Mouse (Mus musculus) left cerebral cortex, adult 8-10 months (tissue): Measurements from ENCODE around the gene Mgat5b. TPM values are rescaled to one million over a fixed set of nuclear protein-coding genes. Genes with fewer than 3 reads are reported as not detected.

Source experiments
- DNase-seq, 2 experiments: peaks; one replicate each; pipeline ENCODE4 v3.0.0; 2022; ENCODE audit warnings: low spot score in 2 of 2
- total RNA-seq, 4 experiments: library from RNA; stranded (reverse); gene quantifications; 2 replicates each; pipeline ENCODE4 v1.2.4; 2022

Mgat5b gene
- total RNA-seq, 4 experiments from 2014 or later = 70.0 to 82.4 (median 74.9) TPM

DNA sequence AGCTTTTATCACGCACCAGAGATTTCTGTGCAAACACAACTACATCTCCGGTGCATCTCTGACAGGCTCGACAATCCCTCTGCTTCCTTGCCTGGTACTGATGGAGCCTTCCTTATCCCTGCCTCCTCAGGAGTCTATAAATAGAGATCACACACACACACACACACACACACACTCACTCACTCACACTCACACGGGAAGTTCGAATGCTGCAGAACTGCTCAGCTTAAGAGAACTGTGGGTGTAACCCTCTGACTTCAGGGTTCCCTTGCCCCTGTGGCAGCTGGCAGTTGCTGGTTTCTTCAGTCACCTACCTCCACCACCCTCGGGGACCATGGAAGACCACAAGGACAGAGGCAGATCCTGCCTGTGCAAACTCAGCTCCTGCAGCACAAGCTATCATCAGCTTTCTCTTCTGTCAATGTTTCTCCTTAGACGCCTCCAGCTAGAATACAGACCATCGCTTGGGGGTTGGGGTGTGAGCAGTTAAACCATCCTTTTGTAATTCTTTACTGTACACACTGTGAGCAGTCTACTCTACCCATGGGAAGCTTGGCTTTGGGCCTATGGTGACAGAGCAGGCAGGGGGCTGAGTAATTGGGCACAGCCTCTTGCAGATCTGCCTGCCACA is 111.9 kb downstream of the Mgat5b start:
- DNase-seq = peak; percentile 56 to 69

DNA sequence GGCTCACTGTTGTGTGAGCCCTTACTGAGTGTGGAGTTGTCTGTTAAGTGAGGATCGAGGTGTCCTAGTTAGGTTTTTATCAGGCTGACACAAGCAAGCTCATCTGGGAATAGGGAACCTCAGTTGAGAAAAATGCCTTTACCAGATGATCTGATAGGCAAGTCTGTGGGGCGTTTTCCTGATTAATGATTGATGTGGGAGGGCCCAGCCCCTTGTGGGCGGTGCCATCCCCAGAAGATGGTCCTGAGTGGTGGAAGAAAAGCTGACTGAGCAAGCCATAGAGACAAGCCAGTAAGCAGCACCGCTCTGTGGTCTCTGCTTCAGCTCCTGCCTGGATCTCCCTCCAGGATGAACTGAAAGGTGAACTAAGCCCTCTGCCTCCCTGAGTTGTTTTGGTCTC is 112.6 kb downstream of the Mgat5b start:
- DNase-seq = peak; percentile 30 to 50

DNA sequence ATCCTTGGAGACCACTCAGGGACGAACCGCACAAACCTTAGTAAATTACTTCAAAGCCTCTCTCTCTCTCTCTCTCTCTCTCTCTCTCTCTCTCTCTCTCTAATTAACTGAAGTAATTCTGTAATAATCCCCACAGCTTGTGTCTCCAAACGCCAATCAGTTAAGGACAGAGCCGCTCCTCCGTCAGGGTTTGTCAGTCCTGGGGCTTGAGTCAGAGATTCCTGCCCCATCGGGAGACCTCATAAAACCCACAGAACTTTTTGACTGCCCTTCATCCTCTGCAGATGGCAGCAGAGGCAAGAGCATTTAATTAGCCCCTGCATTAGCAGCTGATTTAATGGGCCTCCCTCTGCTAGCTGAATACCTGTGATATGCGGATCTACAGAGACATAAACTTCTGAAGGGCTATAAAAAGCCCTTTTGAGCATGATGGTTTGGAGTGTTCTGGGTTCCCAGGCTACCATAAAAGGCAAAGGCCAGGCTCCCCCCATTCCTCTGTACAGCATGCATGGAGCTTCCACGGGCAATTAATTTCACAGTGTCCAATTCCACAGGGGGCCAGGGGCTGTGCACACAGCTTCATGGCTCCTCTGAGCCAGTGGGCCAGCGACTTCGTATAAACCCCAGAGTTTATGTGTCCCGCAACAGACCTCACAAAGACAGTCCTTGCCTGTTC is 117.1 kb downstream of the Mgat5b start:
- DNase-seq = no peak

Other genes starting within 250 kb of the Mgat5b start
- gene St6galnac1, start 143.4 kb upstream of the Mgat5b start, total RNA-seq = not detected
- 10 to 100 TPM; 20.0 to 23.0 (median 22.2) TPM for gene Mxra7, start 90.8 kb upstream of the Mgat5b start, total RNA-seq
- gene Mettl23, start 75.6 kb upstream of the Mgat5b start, total RNA-seq = 10 to 100 TPM; 20.2 to 24.3 (median 22.2) TPM
- 10 to 100 TPM; 26.6 to 30.4 (median 28.8) TPM for gene Jmjd6, start 75.4 kb upstream of the Mgat5b start, total RNA-seq
- gene Mfsd11, start 66.4 kb upstream of the Mgat5b start, total RNA-seq = 10 to 100 TPM; 40.9 to 46.2 (median 43.0) TPM
- 100 to 1,000 TPM; 141 to 164 (median 155) TPM for gene Srsf2, start 65.8 kb upstream of the Mgat5b start, total RNA-seq
- gene Sec14l1, start 196.3 kb downstream of the Mgat5b start, total RNA-seq = 100 to 1,000 TPM; 236 to 279 (median 240) TPM